Mouse (Mus musculus) left cerebral cortex, postnatal 4 days (tissue): ENCODE measurements at regions not wholly inside any gene's neighbourhood (a gene's known extent, or its start where the extent isn't known, plus 50 kb on each side); places are given as distances from the start of the nearest gene placed in this dataset.
"Not testable (repeated sequence)": the region's sequence is repeated elsewhere in the genome, so short reads cannot be mapped to it uniquely, and the experiment has no call there.

Experiments
- DNase-seq: peaks from one replicate; pipeline ENCODE4 v3.0.0-alpha.2; 2022
- intact Hi-C: fragments of 180-260 bp; cut with DNase I; formaldehyde crosslinking; loops from one replicate; pipeline ENCODE4 v1.15.1; 2025

- DNase-seq: peak; percentile 46
- intact Hi-C loops: no loop called here
These were observed 124.0 kb downstream of the Akain1 start for GRCm38 (mm10) chr17:69563165-69563564.

GRCm38 (mm10) chr17:69571070-69571669 is 132.0 kb downstream of the Akain1 start:
- DNase-seq, intact Hi-C loops: not testable (repeated sequence)

GRCm38 (mm10) chr17:69590553-69590952 is 151.4 kb downstream of the Akain1 start:
- intact Hi-C loops: no loop called here

GRCm38 (mm10) chr17:69597773-69598295 is 158.7 kb downstream of the Akain1 start:
- intact Hi-C loops: no loop called here
- no peak for DNase-seq

More at GRCm38 (mm10) chr17:69590553-69590952, 151.4 kb downstream of the Akain1 start:
- DNase-seq: no peak

- no peak for DNase-seq
- intact Hi-C loops: no loop called here
These were observed 159.3 kb downstream of the Akain1 start for GRCm38 (mm10) chr17:69598461-69598860.

GRCm38 (mm10) chr17:69603596-69603995 is 164.5 kb downstream of the Akain1 start:
- DNase-seq: peak; percentile 5
- intact Hi-C loops: no loop called here

- intact Hi-C loops: loop anchor here (2.0 kb wide), 1 partner anchor 366 kb away; no protein-coding TSS in a partner anchor
- peak; percentile 68 for DNase-seq
These were observed 165.6 kb downstream of the Akain1 start for GRCm38 (mm10) chr17:69604698-69605097.

- intact Hi-C loops: loop anchor here (2.0 kb wide), 1 partner anchor 365 kb away; no protein-coding TSS in a partner anchor
- DNase-seq: no peak
These were observed 166.3 kb downstream of the Akain1 start for GRCm38 (mm10) chr17:69605458-69605857.

GRCm38 (mm10) chr17:69631411-69631810 is 192.3 kb downstream of the Akain1 start:
- intact Hi-C loops: no loop called here
- no peak for DNase-seq

- DNase-seq, intact Hi-C loops: not testable (repeated sequence)
These were observed 211.4 kb downstream of the Akain1 start for GRCm38 (mm10) chr17:69650496-69650895.

- intact Hi-C loops: no loop called here
- DNase-seq: peak; percentile 9
These were observed 215.5 kb downstream of the Akain1 start for GRCm38 (mm10) chr17:69654586-69654985.

GRCm38 (mm10) chr17:69672530-69672929 is 233.4 kb downstream of the Akain1 start:
- peak; percentile 97 for DNase-seq
- intact Hi-C loops: no loop called here

GRCm38 (mm10) chr17:69683091-69683490 is 244.0 kb downstream of the Akain1 start:
- no peak for DNase-seq
- intact Hi-C loops: no loop called here

GRCm38 (mm10) chr17:69685625-69686257 is 246.6 kb downstream of the Akain1 start:
- intact Hi-C loops: no loop called here
- no peak for DNase-seq

GRCm38 (mm10) chr17:69686383-69686782 is 247.3 kb downstream of the Akain1 start:
- DNase-seq: no peak
- intact Hi-C loops: no loop called here

GRCm38 (mm10) chr17:69695341-69695740 is 256.2 kb downstream of the Akain1 start:
- intact Hi-C loops: no loop called here
- DNase-seq: peak; percentile 31

GRCm38 (mm10) chr17:69727325-69727724 is 241.5 kb upstream of the Dlgap1 start:
- DNase-seq: no peak
- intact Hi-C loops: no loop called here

- intact Hi-C loops: no loop called here
- no peak for DNase-seq
These were observed 235.9 kb upstream of the Dlgap1 start for GRCm38 (mm10) chr17:69732981-69733380.

- DNase-seq: no peak
- intact Hi-C loops: no loop called here
These were observed 232.3 kb upstream of the Dlgap1 start for GRCm38 (mm10) chr17:69736379-69737096.

- DNase-seq: peak; percentile 14
- intact Hi-C loops: loop anchor here (10.0 kb wide), 1 partner anchor 196 kb away; the partner anchor contains the start of gene Dlgap1
These were observed 199.9 kb upstream of the Dlgap1 start for GRCm38 (mm10) chr17:69769002-69769421.

- peak; percentile 11 for DNase-seq
- intact Hi-C loops: no loop called here
These were observed 198.8 kb upstream of the Dlgap1 start for GRCm38 (mm10) chr17:69770046-69770445.
